Mouse (Mus musculus) brain, embryonic 14.5 days (tissue): ENCODE measurements around the gene Srpk1.

Experiments
- CTCF ChIP-seq: fragments of 200-500 bp; IDR thresholded peaks from 2 replicates; pipeline ENCODE4 v1.5.1; 2012; ENCODE audit warnings: inconsistent platforms, mild to moderate bottlenecking, moderate library complexity, borderline replicate concordance; ENCODE audit not compliant: insufficient read depth, insufficient read length; ENCODE audit errors: extremely low read depth
- POLR2A ChIP-seq: fragments of 200-500 bp; IDR thresholded peaks from 2 replicates; pipeline ENCODE4 v1.6.1; 2012; ENCODE audit warnings: mild to moderate bottlenecking, inconsistent platforms, borderline replicate concordance; ENCODE audit not compliant: poor library complexity, insufficient read depth, insufficient read length, severe bottlenecking; ENCODE audit errors: extremely low read depth

DNA sequence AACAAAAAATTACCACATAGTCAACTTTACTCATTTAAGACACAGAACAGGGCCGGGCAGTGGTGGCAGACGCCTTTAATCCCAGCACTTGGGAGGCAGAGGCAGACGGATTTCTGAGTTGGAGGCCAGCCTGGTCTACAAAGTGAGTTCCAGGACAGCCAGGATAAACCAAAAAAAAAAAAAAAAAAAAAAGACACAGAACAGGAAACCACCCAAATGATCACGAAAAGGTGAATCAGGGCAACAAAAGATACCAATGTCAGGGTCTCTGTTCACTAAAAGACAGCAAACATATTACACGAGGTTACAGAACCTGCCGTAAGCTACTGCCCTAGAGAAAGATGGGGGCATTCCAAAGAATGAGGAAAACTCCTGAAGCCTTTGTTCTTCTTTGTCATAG lies 9.4 kb downstream of the Srpk1 start:
- no peak for TF ChIP-seq CTCF
- no peak for TF ChIP-seq POLR2A
